ENCODE assay signal across 15 mouse cellular contexts in genomic region chr1:64501382-64502140, GRCm38 (mm10).
"Had no signal": no experiment of that assay in that cellular context is flagged by ENCODE, and none has a peak within 500 bp of the region (broad histone marks: within the 10 kb centered on the region; RNA-seq: fewer than 3 reads in every experiment).

No protein-coding gene starts in this region.

- H3K4me1 ChIP-seq: lung, embryonic 15.5 days; megakaryocyte, embryonic 14.5 days; midbrain, embryonic 13.5 days; midbrain, embryonic 15.5 days; neural tube, embryonic 12.5 days had no signal

- H3K4me3 ChIP-seq: lung, embryonic 15.5 days; megakaryocyte, embryonic 14.5 days; midbrain, embryonic 13.5 days; midbrain, embryonic 15.5 days; neural tube, embryonic 12.5 days had no signal

- H3K4me2 ChIP-seq: lung, embryonic 15.5 days; midbrain, embryonic 11.5 days; midbrain, embryonic 13.5 days; midbrain, embryonic 15.5 days; neural tube, embryonic 12.5 days had no signal

- ATAC-seq: lung, postnatal 0 days; midbrain, embryonic 13.5 days; midbrain, embryonic 15.5 days had no signal

- DNase-seq: lung, adult 2 months; lung, postnatal 14 days; lung, postnatal 36 days; right cerebral cortex, postnatal 14 days; thymus, adult 18-20 months; thymus, postnatal 25 days; thymus, postnatal 4 days had no signal

- H3K27ac ChIP-seq: lung, embryonic 15.5 days; macrophage; midbrain, embryonic 13.5 days; midbrain, embryonic 15.5 days; neural tube, embryonic 12.5 days had no signal

- H3K9me3 ChIP-seq: lung, embryonic 15.5 days; megakaryocyte, embryonic 14.5 days; midbrain, embryonic 13.5 days; midbrain, embryonic 15.5 days; neural tube, embryonic 12.5 days had no signal

- H3K36me3 ChIP-seq: lung, embryonic 15.5 days; midbrain, embryonic 13.5 days; midbrain, embryonic 15.5 days; neural tube, embryonic 12.5 days had no signal

- H3K27me3 ChIP-seq: lung, embryonic 15.5 days; midbrain, embryonic 13.5 days; midbrain, embryonic 15.5 days; neural tube, embryonic 12.5 days had no signal

- H3K9ac ChIP-seq: lung, embryonic 15.5 days; midbrain, embryonic 13.5 days; midbrain, embryonic 15.5 days; neural tube, embryonic 12.5 days had no signal
